Mouse (Mus musculus) urinary bladder, adult 2 months (tissue): ENCODE data around the gene Srpx2. TPM values are rescaled to one million over a fixed set of nuclear protein-coding genes. Genes with fewer than 3 reads are reported as not detected.
A peak's percentile ranks its signal among the peaks of the same experiment; 100 is the strongest.

ENCODE experiments used
- DNase-seq: peaks from one replicate; pipeline ENCODE4 v3.0.0; 2022; ENCODE audit warnings: low spot score
- polyA plus RNA-seq: library from polyadenylated mRNA; depleted of rRNA; stranded (reverse); fragments of >200 nt; gene quantifications from 2 replicates; pipeline ENCODE4 v1.2.3, GENCODE M21; 2012; rRNA removed

Srpx2 gene
- 7.5 and 7.7 TPM in 2 replicates for polyA plus RNA-seq

GRCm38 (mm10) chrX:133908261-133908660, at the start of gene Srpx2:
Srpx2 (plus strand) TSS chrX:133908426.
- DNase-seq = no peak

DNA sequence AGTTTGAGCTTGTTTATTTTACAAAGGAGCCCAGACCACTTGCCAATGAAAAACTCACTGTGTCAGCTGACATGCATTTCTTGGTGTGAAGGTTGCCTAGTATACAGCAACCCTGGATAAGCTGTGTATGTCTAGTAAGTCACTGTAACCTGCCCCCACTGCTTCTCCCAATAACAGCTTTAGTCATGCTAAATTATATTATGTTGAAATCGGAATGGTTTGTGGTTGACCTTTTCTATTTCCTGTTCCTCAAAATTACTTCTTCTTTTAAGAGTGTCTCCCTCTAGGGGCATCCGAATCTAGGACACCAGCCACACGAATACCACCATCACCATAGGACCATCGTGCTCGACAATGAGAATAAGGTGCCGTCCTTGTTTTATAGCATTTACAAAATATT, 38.5 kb upstream of the Srpx2 start:
- no peak for DNase-seq

- DNase-seq = no peak
Measured at GRCm38 (mm10) chrX:133887308-133887707, 20.9 kb upstream of the Srpx2 start.

GRCm38 (mm10) chrX:133888111-133888510, 20.1 kb upstream of the Srpx2 start:
- no peak for DNase-seq

- DNase-seq = peak; percentile 38
Measured at GRCm38 (mm10) chrX:133898014-133898542, 10.1 kb upstream of the Srpx2 start, which contains the start of gene Tspan6. Tspan6 (minus strand) TSS chrX:133898429.

DNA sequence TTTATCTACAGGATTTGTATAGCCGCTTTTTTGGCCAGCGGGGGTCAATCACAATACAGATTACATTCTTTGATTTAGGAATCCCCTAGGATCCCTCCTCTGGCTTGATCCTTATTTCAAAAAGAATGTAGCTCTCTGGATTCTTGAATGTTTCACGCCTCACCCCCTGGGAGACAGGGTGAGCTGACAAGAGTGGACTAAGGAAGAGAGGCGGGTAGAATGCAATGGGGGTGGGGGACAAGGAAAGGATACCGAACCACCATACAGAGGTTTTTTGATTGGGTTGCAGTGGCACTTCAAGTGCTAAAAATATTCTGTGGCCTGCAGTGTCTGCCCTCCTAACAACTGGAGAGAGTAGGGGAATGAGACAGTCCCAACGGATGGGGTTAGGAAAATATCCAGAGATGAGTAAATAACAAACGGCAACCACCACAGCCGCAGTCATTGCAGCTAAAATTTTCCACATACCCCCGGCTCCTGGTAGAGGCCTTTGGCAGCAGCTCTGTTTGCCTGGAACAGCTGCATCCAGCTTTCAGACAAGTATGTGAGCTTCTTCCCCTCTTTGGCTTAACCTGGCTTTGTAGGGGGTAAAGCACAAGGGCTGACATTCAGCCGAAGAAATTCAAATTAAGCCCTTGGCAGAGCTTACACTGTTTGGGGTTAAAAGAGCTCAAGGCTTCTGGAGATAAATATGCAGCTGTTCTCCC, 3.3 kb downstream of the Srpx2 start:
- DNase-seq = no peak

DNA sequence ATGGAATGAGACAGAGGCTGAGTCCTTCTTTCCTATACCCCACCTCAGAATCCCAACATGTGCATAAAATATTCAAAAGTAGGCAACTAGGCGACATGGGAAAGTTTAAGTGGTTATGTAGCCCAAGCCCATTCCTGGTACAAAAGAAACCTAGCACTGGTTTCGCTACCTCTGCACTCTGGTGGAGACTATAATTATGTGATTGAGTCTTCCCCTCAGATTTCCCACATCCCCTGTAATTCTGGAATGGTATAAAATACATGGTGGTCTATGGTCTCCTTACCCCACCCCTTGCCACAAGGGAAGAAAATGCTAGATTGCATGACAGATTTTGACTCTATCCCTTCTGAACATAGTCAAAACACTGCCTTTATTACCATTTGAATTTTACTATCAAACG, 4.8 kb downstream of the Srpx2 start:
- no peak for DNase-seq

DNA sequence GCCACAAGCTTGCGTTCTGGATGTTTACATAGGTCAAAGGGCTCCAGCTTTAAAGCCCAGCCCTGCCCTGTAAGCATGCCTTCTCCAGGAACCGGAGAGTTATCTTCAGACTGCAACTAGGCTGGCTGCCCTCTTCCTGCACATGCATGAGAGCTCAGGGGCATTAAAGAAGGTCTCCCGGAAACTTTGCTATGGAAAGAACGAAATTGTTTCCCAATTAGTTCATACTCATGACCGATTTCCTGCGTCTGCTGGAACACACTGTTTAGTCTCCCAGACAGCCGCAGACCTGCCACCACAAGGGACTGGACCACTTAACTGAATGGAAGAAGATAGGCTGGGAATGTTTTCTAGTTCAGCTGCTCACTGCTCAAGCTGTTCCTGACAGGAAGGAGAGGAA, 6.0 kb downstream of the Srpx2 start:
- no peak for DNase-seq

- no peak for DNase-seq
Measured at GRCm38 (mm10) chrX:133921187-133921586, 13.0 kb downstream of the Srpx2 start.

DNA sequence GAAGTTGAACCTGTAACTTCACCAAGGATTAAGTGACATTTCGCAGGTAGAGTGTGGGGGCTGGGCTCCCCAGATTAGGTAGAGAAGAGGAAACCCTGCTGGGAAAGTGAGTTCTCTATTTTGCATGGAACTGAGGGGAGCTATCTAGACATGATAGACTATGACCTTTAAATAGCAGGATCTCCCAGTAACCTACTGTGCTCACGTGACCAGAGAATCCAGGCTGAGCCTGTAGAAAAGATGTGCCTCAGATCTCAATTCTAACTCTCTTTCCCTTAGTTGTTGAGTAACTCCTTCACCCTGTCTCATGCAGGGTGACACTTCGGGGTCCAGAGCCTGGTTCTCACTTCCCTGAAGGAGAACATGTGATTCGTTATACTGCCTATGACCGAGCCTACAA, 18.5 kb downstream of the Srpx2 start:
- no peak for DNase-seq

GRCm38 (mm10) chrX:133931302-133932013, 23.2 kb downstream of the Srpx2 start:
- no peak for DNase-seq

GRCm38 (mm10) chrX:133936605-133937225, 28.5 kb downstream of the Srpx2 start:
- DNase-seq = no peak

GRCm38 (mm10) chrX:133939561-133939960, 31.3 kb downstream of the Srpx2 start:
- no peak for DNase-seq

GRCm38 (mm10) chrX:133947427-133947826, 39.2 kb downstream of the Srpx2 start:
- DNase-seq = no peak

DNA sequence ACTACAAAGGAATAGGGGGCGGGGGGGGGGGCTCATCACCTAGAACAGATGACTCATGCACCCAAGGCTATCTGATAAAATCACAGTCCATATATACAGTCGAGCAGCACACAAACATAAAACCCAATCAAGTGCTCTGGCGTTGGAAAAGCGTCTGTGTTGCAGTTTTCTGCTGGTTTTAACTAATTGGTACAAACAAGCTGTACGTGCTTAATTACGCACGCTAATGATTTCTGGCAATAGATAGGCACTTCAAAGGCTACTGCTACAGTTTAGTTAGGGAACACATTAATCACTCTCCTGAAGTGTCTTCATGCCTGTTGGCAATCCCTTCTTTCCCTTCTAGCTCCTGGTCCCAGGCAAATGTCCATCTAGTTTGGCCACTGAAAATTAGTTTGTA, 46.4 kb downstream of the Srpx2 start:
- DNase-seq = no peak

GRCm38 (mm10) chrX:133960617-133961016, 52.4 kb downstream of the Srpx2 start:
- no peak for DNase-seq

GRCm38 (mm10) chrX:133964615-133965014, 56.4 kb downstream of the Srpx2 start:
- no peak for DNase-seq

DNA sequence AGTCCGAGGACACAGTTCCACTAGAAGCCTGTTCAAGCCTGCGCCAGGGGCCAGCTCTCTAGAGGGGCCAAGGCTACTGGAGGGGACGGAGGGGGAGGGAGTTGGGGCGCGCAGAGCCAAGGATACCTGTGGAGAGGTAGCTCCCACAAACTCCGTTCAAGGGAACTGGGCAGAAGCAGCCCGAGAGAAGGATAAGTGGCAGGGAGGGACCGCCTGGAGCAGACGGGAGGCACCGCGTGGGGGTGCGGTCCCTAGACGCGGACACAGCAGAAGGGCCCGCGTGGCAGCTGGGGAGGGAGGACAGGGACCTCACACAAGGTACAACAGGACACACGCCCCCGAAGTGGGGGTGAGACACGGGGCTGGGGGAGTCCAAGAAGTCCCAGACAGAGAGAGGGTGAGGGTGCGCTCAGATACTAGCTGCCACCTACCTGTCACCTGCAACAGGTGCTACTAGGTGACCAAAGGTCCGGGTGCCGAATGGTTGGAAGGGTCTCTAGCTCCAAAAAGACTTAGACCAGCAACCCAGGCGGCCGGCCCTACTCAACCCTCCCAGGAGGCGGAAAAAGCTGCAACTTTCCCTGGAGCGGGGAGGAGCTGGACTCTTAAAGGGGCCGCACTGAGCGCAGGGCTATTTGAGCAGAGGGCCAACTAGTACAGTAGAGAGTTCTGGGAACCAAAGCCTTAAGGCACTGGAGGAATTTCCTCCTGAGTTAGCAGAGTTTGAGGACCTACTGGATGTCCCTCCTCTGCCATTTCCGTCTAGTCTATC, 73.2 kb downstream of the Srpx2 start, which contains the start of gene Sytl4:
Gene Sytl4, minus strand, starts transcription at position 582 of the 772 bp plus-strand sequence.
- DNase-seq = peak; percentile 23
